ENCODE assay signal across 20 mouse cellular contexts in the genomic region with DNA sequence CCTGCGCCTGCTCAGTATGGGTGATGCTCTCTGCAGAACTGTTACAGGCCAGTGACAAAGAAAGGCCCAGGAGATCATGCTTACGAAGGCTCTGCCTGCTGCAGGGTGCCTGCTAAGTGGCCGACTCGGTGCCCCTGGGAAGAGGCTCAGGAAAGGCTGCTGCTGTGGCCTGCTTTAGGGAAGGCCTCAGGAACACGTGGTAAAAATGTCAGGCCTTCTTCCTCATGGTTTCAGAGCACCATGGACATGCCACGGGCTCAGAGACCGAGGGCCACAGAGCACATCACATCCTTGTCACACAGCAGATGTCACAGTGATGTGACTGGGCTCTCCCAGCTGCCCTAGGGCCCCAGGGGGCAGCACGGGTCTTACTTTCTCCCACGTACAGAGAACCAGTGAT. TPM values are rescaled to one million over a fixed set of nuclear protein-coding genes. Genes with fewer than 3 reads are reported as not detected.
DNase-seq lines count a peak whose midpoint lies in the region; ATAC-seq and TF ChIP-seq lines count a peak whose summit lies in the region.
"Had no signal": no experiment of that assay in that cellular context is flagged by ENCODE, and none has a peak within 500 bp of the region (broad histone marks: within the 10 kb centered on the region; RNA-seq: fewer than 3 reads in every experiment).

No protein-coding gene starts in this region.

- 0 out of 2 replicates have a peak overlapping the region, but pooled peaks have one; percentile 37 for H3K9ac ChIP-seq in hindbrain, embryonic 12.5 days
- no peak overlapping the region for H3K9ac ChIP-seq in hindbrain, postnatal 0 days (replicated peaks; ENCODE audit: low read length)
- H3K9ac ChIP-seq in liver, postnatal 0 days (replicated peaks): no peak overlapping the region
- no peak overlapping the region for H3K9ac ChIP-seq in liver, embryonic 11.5 days (ENCODE audit: low read depth, low read length)
- H3K9ac ChIP-seq: embryonic facial prominence, embryonic 13.5 days; forebrain, embryonic 12.5 days had no signal

- WGBS in hindbrain, embryonic 12.5 days: 54% methylated on average over 9 of the region's 9 CpGs
- WGBS in hindbrain, postnatal 0 days: 54% methylated on average over 9 of the region's 9 CpGs
- WGBS in liver, postnatal 0 days (ENCODE audit: insufficient replicate concordance): 54% methylated on average over 9 of the region's 9 CpGs
- 71% methylated on average over 9 of the region's 9 CpGs for WGBS in liver, embryonic 11.5 days

- peak overlapping the region; percentile 3; the same call in 1 of the 2 replicates for H3K27ac ChIP-seq in hindbrain, embryonic 12.5 days
- H3K27ac ChIP-seq in hindbrain, postnatal 0 days: no peak overlapping the region
- 0 out of 2 replicates have a peak overlapping the region, but pooled peaks have one; percentile 6 for H3K27ac ChIP-seq in liver, postnatal 0 days (ENCODE audit: low read depth)
- no peak overlapping the region for H3K27ac ChIP-seq in liver, embryonic 11.5 days (ENCODE audit: low read depth, low read length)
- H3K27ac ChIP-seq: embryonic facial prominence, embryonic 13.5 days; forebrain, embryonic 12.5 days; heart, embryonic 10.5 days had no signal

- DNase-seq in hindbrain, postnatal 0 days (ENCODE audit: low spot score): no peak
- DNase-seq in liver, postnatal 0 days: no peak
- DNase-seq in liver, embryonic 11.5 days (ENCODE audit: low spot score): no peak
- peak; percentile 16 for DNase-seq in retina, postnatal 1 day
- DNase-seq in retina, embryonic 14.5 days (ENCODE audit: low spot score): no peak
- DNase-seq: cerebellum, adult 18-20 months; cerebellum, adult 9-11 months; cerebellum, postnatal 36 days; gastrocnemius, postnatal 10 days; heart, adult 18-20 months; heart, postnatal 10 days; heart, postnatal 4 days had no signal

- TF ChIP-seq CTCF in hindbrain, postnatal 0 days (IDR thresholded peaks at IDR 0.05; ENCODE audit: low read depth): no peak
- no peak for TF ChIP-seq CTCF in liver, postnatal 0 days (IDR thresholded peaks at IDR 0.05; ENCODE audit: low read depth)

- H3K4me2 ChIP-seq in hindbrain, embryonic 12.5 days (replicated peaks): no peak overlapping the region
- H3K4me2 ChIP-seq in hindbrain, postnatal 0 days (ENCODE audit: low read depth, low read length): no peak overlapping the region
- no peak overlapping the region for H3K4me2 ChIP-seq in liver, postnatal 0 days (ENCODE audit: low read depth, low read length)
- H3K4me2 ChIP-seq in liver, embryonic 11.5 days: no peak overlapping the region
- H3K4me2 ChIP-seq: embryonic facial prominence, embryonic 13.5 days; forebrain, embryonic 12.5 days had no signal

- H3K36me3 ChIP-seq in hindbrain, embryonic 12.5 days: no peaks in the 10 kb centered on the region
- H3K36me3 ChIP-seq in hindbrain, postnatal 0 days (ENCODE audit: insufficient read depth, low read length): no peaks in the 10 kb centered on the region
- 0 out of 2 replicates have a peak, but pooled peaks cover 3% of the 10 kb centered on the region for H3K36me3 ChIP-seq in liver, postnatal 0 days (replicated peaks; ENCODE audit: insufficient read depth, low read length)
- no peaks in the 10 kb centered on the region; the same call in 1 of the 2 replicates for H3K36me3 ChIP-seq in liver, embryonic 11.5 days (ENCODE audit: control insufficient read depth, insufficient read depth, low read length)
- H3K36me3 ChIP-seq: forebrain, embryonic 12.5 days had no signal

- peaks cover 27% of the 10 kb centered on the region for H3K4me1 ChIP-seq in hindbrain, embryonic 12.5 days
- H3K4me1 ChIP-seq in hindbrain, postnatal 0 days (ENCODE audit: insufficient read depth, low read length): 0 out of 2 replicates have a peak, but pooled peaks cover 3% of the 10 kb centered on the region
- H3K4me1 ChIP-seq in liver, postnatal 0 days (ENCODE audit: insufficient read depth): peaks cover 9% of the 10 kb centered on the region
- H3K4me1 ChIP-seq in liver, embryonic 11.5 days (replicated peaks; ENCODE audit: control insufficient read depth, insufficient read depth, low read length): no peaks in the 10 kb centered on the region

- H3K27me3 ChIP-seq in hindbrain, embryonic 12.5 days: no peaks in the 10 kb centered on the region
- no peaks in the 10 kb centered on the region for H3K27me3 ChIP-seq in hindbrain, postnatal 0 days (ENCODE audit: insufficient read depth, low read length)
- no peaks in the 10 kb centered on the region for H3K27me3 ChIP-seq in liver, postnatal 0 days (ENCODE audit: insufficient read depth, low read length)
- no peaks in the 10 kb centered on the region for H3K27me3 ChIP-seq in liver, embryonic 11.5 days (replicated peaks; ENCODE audit: control insufficient read depth, insufficient read depth, low read length)
- H3K27me3 ChIP-seq: embryonic facial prominence, embryonic 13.5 days; forebrain, embryonic 12.5 days; Patski had no signal

- H3K9me3 ChIP-seq in hindbrain, embryonic 12.5 days (replicated peaks): no peaks in the 10 kb centered on the region
- H3K9me3 ChIP-seq in hindbrain, postnatal 0 days (ENCODE audit: low read length): no peaks in the 10 kb centered on the region
- no peaks in the 10 kb centered on the region for H3K9me3 ChIP-seq in liver, postnatal 0 days (ENCODE audit: low read length)
- no peaks in the 10 kb centered on the region for H3K9me3 ChIP-seq in liver, embryonic 11.5 days (ENCODE audit: control insufficient read depth, low read length)
- H3K9me3 ChIP-seq: embryonic facial prominence, embryonic 13.5 days; forebrain, embryonic 12.5 days; heart, embryonic 10.5 days had no signal

- ATAC-seq in hindbrain, embryonic 12.5 days (ENCODE audit: low FRiP score): no peak
- no peak for ATAC-seq in hindbrain, postnatal 0 days
- no peak for ATAC-seq in liver, postnatal 0 days
- no peak for ATAC-seq in liver, embryonic 11.5 days (replicated peaks; ENCODE audit: low FRiP score)
- ATAC-seq in megakaryocyte progenitor cell, adult 5-6 weeks (replicated peaks; ENCODE audit: poor library complexity): no peak
- ATAC-seq: activated CD4-positive, CD25-positive, alpha-beta regulatory T cell, adult 4 months; forebrain, embryonic 16.5 days; Patski had no signal

- no peak overlapping the region for H3K4me3 ChIP-seq in hindbrain, embryonic 12.5 days
- no peak overlapping the region for H3K4me3 ChIP-seq in hindbrain, postnatal 0 days (ENCODE audit: low read length)
- no peak overlapping the region for H3K4me3 ChIP-seq in liver, postnatal 0 days (ENCODE audit: low read depth, low read length)
- no peak overlapping the region for H3K4me3 ChIP-seq in liver, embryonic 11.5 days (ENCODE audit: low read depth, low read length)
- H3K4me3 ChIP-seq: embryonic facial prominence, embryonic 13.5 days; forebrain, embryonic 12.5 days; heart, embryonic 10.5 days had no signal

- no peak for TF ChIP-seq EP300 in liver, postnatal 0 days (IDR thresholded peaks at IDR 0.05; ENCODE audit: low read depth)

RNA-seq across cellular contexts. Expression of a gene that starts 8.9 kb away (rescaled TPM):
- 11.5 TPM in 2 replicates for polyA plus RNA-seq in hindbrain, embryonic 12.5 days (2016; fragmentation: Nextera tagmentation; extraction: Ambion mirVana)
- 8.5 and 10.0 TPM in 2 replicates for total RNA-seq in hindbrain, postnatal 0 days (2014; rRNA removed)
- 9.1 and 9.3 TPM in 2 replicates for polyA plus RNA-seq in hindbrain, postnatal 0 days (2015; fragmentation: Nextera tagmentation; extraction: Ambion mirVana)
- 3.4 and 3.9 TPM in 2 replicates for polyA plus RNA-seq in liver, postnatal 0 days (2015; fragmentation: Nextera tagmentation; extraction: Ambion mirVana)
- polyA plus RNA-seq in liver, embryonic 11.5 days (2014; fragmentation: Nextera tagmentation; extraction: Ambion mirVana): 4.3 and 4.8 TPM in 2 replicates
- 34.4 and 42.0 TPM in 2 replicates for total RNA-seq in megakaryocyte progenitor cell, adult 5-6 weeks (2015)
- 12.2 and 12.5 TPM in 2 replicates for total RNA-seq in megakaryocyte progenitor cell, adult 5-6 weeks (2017)

RNA-seq across cellular contexts. Expression of a gene that starts 47.4 kb away (rescaled TPM):
- 0.19 and 0.44 TPM in 2 replicates for polyA plus RNA-seq in hindbrain, embryonic 12.5 days (2016; fragmentation: Nextera tagmentation; extraction: Ambion mirVana)
- 20.6 and 31.8 TPM in 2 replicates for total RNA-seq in hindbrain, postnatal 0 days (2014; rRNA removed)
- polyA plus RNA-seq in hindbrain, postnatal 0 days (2015; fragmentation: Nextera tagmentation; extraction: Ambion mirVana): 3.5 and 4.0 TPM in 2 replicates
- 0.28 and 0.40 TPM in 2 replicates for polyA plus RNA-seq in liver, postnatal 0 days (2015; fragmentation: Nextera tagmentation; extraction: Ambion mirVana)
- 0.42 and 0.80 TPM in 2 replicates for polyA plus RNA-seq in liver, embryonic 11.5 days (2014; fragmentation: Nextera tagmentation; extraction: Ambion mirVana)
- total RNA-seq in megakaryocyte progenitor cell, adult 5-6 weeks (2015): 0.07 and 0.22 TPM in 2 replicates
- 0.03 and 0.21 TPM in 2 replicates for total RNA-seq in megakaryocyte progenitor cell, adult 5-6 weeks (2017)

Comparison
In these comparisons a context has a peak if more than half of its experiments do, and no peak if none do; other contexts are left out.
1. H3K27ac ChIP-seq: peak in hindbrain, embryonic 12.5 days (single experiment) and liver, postnatal 0 days (single experiment); none in hindbrain, postnatal 0 days (single experiment) and liver, embryonic 11.5 days (single experiment).